Mouse (Mus musculus) frontal cortex, adult (tissue): ENCODE results near the gene Magi2.
"Not testable (repeated sequence)": the region's sequence is repeated elsewhere in the genome, so short reads cannot be mapped to it uniquely, and the experiment has no call there.

Source experiments
- ATAC-seq: cut with Nextera tagmentation; 2 replicates; pipeline ENCODE4 v1.9.2; 2017; ENCODE audit warnings: mild to moderate bottlenecking, moderate library complexity, mixed read lengths; ENCODE audit not compliant: low TSS enrichment

Gene Magi2

GRCm38 (mm10) chr5:19429290-19429689 is 202.5 kb downstream of the Magi2 start:
- peak; percentile 96 for ATAC-seq

- ATAC-seq: no peak
These were observed 235.7 kb downstream of the Magi2 start for GRCm38 (mm10) chr5:19462541-19462940.

- no peak for ATAC-seq
These were observed 238.5 kb downstream of the Magi2 start for GRCm38 (mm10) chr5:19465383-19465782.

DNA sequence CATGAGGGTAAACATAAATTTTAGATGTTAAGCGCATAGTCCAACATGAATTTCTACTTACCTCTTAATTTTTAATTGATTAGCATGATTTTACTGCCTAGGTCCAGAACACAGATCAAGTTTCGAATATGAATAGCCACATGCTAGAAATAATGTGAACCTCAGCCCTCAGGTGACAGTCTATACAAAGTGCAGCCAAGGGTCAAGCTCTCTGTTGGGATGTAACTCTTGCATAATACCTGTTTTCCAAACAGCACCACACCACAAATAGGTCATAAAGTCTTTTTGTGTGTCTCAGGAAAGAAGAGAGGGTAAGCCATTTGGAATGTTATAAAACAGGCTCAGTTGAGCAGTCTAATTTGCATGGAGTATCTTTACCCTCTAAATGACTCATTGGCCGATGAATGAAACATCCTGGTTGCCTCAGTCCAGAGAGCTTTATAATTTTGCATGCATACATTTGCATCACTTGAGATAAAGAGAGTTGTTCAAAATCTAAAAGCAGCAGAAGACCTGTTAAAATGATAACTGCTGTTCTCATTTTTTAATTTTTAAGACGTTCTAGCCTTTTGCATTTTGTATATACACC is 246.1 kb downstream of the Magi2 start:
- peak; percentile 97 for ATAC-seq

GRCm38 (mm10) chr5:19482981-19483380 is 256.1 kb downstream of the Magi2 start:
- peak; percentile 73 for ATAC-seq

DNA sequence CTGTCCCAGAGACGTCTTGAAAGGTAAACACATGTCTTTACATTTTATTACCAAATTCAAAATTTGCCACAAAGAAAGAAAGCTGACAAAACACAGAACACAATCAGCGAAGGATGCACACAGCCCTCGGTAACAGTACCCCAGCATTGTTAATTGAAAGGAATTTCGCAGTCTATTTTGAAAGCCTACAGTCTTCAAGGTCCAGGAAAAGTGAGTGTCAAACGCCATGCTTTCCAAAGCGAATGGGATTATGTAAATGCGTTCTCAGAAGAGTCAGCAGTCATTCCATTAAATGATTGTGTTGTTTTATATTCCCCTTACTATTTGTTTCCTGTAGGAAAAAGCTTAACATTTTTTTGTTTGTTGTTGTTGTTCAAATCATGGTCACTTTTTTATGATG is 261.1 kb downstream of the Magi2 start:
- ATAC-seq: no peak

GRCm38 (mm10) chr5:19501005-19501404 is 274.2 kb downstream of the Magi2 start:
- peak; percentile 71 for ATAC-seq

DNA sequence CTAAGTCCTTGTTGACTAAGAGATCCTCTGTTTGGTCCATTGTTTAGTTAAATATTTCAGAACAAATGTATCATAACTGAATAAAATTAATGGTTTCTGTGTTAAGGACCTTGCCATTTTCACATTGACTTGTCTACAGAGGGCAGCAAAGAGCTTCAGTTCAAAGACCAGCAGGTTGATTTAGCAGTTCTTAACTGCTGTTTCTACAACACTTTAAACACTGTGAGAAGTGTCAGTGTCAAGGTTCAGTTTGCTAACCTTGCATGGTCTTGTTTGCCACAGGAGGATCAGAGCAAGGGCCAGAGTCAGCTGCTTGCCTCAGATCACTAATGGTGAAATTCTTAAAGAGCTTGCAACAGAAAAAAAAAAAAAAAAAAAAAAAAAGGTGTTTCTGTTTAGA is 295.3 kb downstream of the Magi2 start:
- peak; percentile 73; the same call in 1 of the 2 replicates for ATAC-seq

DNA sequence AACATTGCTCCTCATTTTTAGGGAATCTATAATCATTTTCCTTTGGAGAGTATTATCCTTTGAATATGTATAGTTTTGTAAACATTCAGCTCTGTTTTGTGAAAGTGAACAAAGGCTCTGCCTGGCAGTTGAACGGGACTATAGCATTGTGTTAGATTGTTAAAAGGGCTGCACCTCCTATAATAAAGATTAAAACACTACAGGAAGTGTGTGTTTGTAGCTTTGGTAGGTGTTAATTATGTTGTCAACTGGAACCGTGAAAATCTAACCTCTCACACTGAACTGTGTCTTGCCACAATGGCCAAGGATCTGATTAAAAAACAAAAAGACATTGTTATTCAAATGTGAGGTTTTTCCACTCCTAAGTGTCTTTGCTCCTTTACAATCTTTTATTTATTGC is 312.5 kb downstream of the Magi2 start:
- ATAC-seq: no peak

DNA sequence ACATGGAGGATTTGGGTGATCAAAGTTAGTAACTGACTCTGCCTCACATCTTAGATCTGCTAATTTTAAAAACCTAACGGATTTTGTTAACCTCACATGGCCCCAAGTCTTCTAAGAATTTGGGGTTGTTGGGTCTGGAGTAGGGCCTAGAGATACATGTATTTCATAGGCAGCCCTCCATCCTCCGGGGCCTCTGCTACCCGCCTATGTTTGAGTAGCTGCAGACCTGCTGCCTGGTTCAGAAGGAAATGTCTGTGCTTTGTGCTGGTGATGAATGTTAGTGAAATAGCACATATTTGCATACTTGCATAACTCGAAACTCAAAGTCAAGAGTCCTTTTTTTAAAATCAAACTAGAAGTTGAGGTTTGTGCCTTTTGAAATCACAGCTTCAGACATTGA is 319.6 kb downstream of the Magi2 start:
- peak; percentile 94 for ATAC-seq

GRCm38 (mm10) chr5:19546900-19547299 is 320.1 kb downstream of the Magi2 start:
- peak; percentile 57 for ATAC-seq

GRCm38 (mm10) chr5:19553510-19553909 is 326.7 kb downstream of the Magi2 start:
- peak; percentile 92 for ATAC-seq

DNA sequence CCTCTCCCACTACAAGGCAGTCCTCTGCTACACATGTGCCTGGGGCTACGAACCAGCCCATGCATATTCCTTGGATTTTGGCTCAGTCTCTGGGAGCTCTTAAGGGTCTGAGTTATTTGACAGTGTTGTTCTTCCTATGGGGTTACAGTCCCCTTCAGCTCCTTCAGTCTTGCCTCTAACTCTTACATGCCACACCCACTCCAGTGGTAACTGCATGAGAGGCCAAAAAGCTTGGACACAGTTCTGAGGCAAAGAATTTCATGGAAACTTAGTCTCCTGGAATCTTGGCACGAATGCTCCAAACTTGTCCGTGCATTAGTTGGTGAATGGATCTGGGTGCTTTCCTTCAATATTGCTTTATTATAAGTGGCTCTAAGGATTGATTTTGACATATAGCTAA is 338.8 kb downstream of the Magi2 start:
- ATAC-seq: no peak

DNA sequence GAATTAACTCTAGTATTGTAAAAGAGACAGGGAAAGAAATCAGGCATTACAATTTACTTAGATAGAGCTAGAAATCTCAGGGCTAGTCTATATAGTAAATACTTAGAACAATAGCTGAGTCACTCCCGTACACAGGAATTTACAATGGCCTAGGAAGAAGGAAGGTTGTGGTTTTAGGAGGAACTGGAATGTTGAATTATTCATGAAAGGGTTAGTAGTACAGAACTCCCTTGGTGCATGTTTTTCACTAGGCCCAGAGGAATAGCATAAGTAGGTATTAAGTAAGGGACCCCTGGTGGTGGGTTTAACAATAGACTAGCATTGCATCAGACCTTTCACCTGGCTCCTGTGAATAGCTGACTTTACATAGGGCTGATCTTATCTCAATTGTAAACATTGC is 339.3 kb downstream of the Magi2 start:
- not testable (repeated sequence) for ATAC-seq

DNA sequence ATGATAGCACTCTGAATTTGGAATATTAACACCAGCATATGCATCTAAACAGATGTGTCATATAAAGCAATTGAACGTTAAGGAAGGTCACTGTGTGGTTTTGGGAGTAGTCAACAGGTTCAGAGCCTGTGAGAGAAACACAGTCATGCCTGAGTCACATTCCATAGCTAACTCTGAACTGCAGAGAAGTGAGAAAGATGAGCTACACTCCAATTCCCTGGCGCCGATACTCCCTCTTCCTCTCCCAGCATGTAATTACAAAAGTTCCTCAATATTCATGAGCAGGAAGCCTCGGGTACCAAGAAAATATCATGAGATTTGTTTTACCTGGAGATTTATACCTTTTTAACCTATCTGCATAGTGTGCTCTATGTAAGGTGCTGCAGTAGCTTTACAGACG is 380.9 kb downstream of the Magi2 start:
- ATAC-seq: peak; percentile 83

GRCm38 (mm10) chr5:19611788-19612187 is 385.0 kb downstream of the Magi2 start:
- no peak for ATAC-seq

DNA sequence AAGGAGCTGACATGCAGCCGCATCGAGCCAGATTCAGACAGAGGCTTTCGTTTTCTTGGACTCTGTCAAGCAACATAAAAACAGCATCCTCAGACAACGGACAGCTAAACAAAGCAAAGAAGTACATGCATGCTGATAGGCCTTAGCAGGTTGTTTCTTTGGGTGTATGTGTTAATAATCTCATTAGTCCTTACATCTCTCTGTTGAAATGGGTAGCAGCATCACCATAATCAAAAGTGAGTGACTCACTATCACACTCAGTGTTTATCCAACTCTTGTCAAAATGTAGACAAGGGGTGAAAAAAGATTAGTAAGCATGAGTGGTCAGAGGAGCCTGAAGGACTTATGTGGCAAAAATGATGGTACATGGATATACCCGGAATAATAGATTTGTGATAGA is 394.8 kb downstream of the Magi2 start:
- ATAC-seq: no peak; the same call in 1 of the 2 replicates

GRCm38 (mm10) chr5:19633976-19634375 is 407.1 kb downstream of the Magi2 start:
- no peak for ATAC-seq

DNA sequence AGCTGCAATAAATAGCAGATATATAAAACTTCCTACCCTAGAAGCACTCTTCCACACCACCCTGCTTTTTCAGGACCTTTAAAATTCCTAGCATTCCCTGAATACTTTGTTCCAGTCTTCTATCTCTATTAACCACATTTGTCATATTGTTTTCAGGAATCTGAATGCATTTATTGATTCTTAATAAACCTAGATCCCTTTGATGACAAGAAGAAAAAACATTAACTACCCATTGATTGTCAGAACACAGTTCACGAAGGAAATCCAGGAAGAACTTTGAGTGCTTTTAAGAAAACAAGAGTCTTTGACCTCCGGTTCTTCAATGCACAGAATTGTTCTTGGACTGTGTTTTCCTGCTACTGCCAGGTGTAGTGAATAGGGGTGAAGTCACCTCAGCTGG is 411.0 kb downstream of the Magi2 start:
- no peak for ATAC-seq

- no peak for ATAC-seq
These were observed 429.1 kb downstream of the Magi2 start for GRCm38 (mm10) chr5:19655986-19656385.

DNA sequence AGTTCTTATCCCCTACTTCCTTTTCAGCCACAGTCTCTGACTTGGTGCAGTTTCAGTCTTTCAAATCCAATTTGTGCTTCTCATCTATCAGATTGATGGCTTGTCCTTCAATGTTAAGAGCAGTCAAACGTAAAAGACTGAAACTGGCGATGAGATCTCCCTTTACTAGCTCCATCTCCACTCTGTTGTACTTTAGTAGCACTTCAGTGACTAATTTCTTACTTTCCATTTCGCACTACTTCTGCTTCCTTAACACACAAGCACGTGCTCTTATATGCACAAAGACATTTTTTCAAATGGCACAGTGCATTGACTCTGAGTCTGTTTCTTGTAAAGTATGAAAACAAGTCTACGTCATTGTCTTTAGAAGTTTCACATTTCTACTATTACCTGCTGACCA is 439.6 kb downstream of the Magi2 start:
- ATAC-seq: no peak

DNA sequence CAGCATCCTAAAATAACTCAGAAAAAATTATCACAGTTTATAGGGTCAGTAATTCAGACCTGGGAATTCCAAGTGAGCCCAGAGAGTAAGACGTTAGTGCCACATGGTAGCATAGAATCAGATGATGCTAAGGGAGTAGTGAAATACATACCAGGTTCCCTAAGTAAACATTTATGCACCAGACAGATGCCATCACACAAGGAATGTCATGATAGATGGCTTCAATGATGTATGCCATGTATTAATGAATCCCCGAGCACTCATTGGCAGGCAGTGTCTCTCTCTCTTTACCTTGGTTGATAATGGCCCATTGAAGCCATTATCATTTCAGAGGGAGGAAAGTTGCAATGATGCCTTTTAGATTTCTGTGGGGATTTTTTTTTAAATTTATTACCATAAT is 490.5 kb downstream of the Magi2 start:
- no peak for ATAC-seq

GRCm38 (mm10) chr5:19726277-19726676 is 499.4 kb downstream of the Magi2 start:
- ATAC-seq: no peak

- peak; percentile 23; the same call in 1 of the 2 replicates for ATAC-seq
These were observed 518.5 kb downstream of the Magi2 start for GRCm38 (mm10) chr5:19745376-19745775.
